Mouse (Mus musculus): ENCODE measurements around the gene Asic2.

DNA sequence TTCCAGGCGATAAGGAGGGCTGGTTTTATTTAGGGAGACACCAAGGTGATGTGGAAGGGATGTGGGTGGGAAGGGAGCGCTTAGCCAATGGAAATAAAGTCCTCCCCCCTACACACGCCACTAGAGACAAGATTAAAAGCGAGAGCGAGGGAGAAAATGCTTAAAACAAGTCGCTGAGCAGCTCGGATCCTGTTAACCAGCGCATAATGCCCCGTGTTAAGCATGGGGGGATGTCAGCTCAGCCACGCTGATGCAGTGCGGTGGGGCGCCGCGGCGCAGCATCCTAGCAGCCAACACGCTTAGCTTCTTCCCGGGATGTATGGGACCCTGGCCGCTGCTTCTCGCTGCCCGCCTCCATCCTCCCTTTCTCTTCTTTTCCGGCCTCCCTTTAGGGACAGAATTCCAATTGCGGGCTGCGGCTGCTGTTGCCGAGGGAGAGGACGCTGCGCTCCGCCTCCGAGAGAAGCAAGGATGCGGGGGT, at the start of gene Asic2:
- no peak for TF ChIP-seq CTCF (IDR thresholded peaks at IDR 0.05; ENCODE audit: borderline replicate concordance, control insufficient read depth, extremely low read depth, insufficient read depth, low read length, poor library complexity)
- TF ChIP-seq POLR2A (IDR thresholded peaks at IDR 0.05; ENCODE audit: control insufficient read depth, extremely low read depth, insufficient read depth, low read length, poor library complexity), result no peak
